Mouse (Mus musculus): ENCODE measurements around the gene Nans. TPM values are rescaled to one million over a fixed set of nuclear protein-coding genes. Genes with fewer than 3 reads are reported as not detected.

The Nans gene
- polyA plus RNA-seq, 1 experiment from 2014 or later = 64.7 TPM

GRCm38 (mm10) chr4:46521457-46521856 lies 32.4 kb downstream of the Nans start:
- Histone ChIP-seq H3K27me3 (0 out of 2 replicates have a peak, but pooled peaks cover 2% of the 10 kb centered on the region), H3K9me3 (no peaks in the 10 kb centered on the region), H3K9ac (no peak overlapping the region), H3K36me3 (no peaks in the 10 kb centered on the region), H3K4me3 (no peak overlapping the region), H3K4me1 (replicated peaks) (no peaks in the 10 kb centered on the region), H3K4me2 (no peak overlapping the region), H3K27ac (no peak overlapping the region)
- 86% methylated on average over 10 of the region's 10 CpGs for WGBS
- ATAC-seq (ENCODE audit: low FRiP score) = no peak

GRCm38 (mm10) chr4:46523324-46523723 lies 34.3 kb downstream of the Nans start:
- no peaks in the 10 kb centered on the region for H3K36me3 ChIP-seq
- 88% methylated on average over 4 of the region's 4 CpGs for WGBS
- ATAC-seq (ENCODE audit: low FRiP score) = no peak; the same call in 1 of the 2 replicates

GRCm38 (mm10) chr4:46526226-46526625 lies 37.2 kb downstream of the Nans start:
- Histone ChIP-seq H3K9me3 (no peaks in the 10 kb centered on the region), H3K27me3 (peaks cover 7% of the 10 kb centered on the region; the same call in 1 of the 2 replicates), H3K4me2 (no peak overlapping the region), H3K4me1 (replicated peaks) (peaks cover 3% of the 10 kb centered on the region; the same call in 1 of the 2 replicates), H3K9ac (no peak overlapping the region), H3K4me3 (no peak overlapping the region), H3K36me3 (no peaks in the 10 kb centered on the region), H3K27ac (no peak overlapping the region)
- no peak for ATAC-seq (ENCODE audit: low FRiP score)
- 95% methylated on average over 3 of the region's 3 CpGs for WGBS

More at GRCm38 (mm10) chr4:46523324-46523723, 34.3 kb downstream of the Nans start:
- Histone ChIP-seq H3K27me3 (peaks cover 4% of the 10 kb centered on the region; the same call in 1 of the 2 replicates), H3K4me1 (replicated peaks) (peaks cover 3% of the 10 kb centered on the region; the same call in 1 of the 2 replicates), H3K9ac (no peak overlapping the region), H3K4me2 (no peak overlapping the region), H3K27ac (no peak overlapping the region), H3K4me3 (no peak overlapping the region), H3K9me3 (no peaks in the 10 kb centered on the region)

GRCm38 (mm10) chr4:46526798-46527557 lies 37.9 kb downstream of the Nans start:
- no peak overlapping the region for H3K4me3 ChIP-seq
- ATAC-seq (ENCODE audit: low FRiP score) = no peak
- H3K4me1 ChIP-seq (replicated peaks) = peaks cover 3% of the 10 kb centered on the region; the same call in 1 of the 2 replicates
- H3K27ac ChIP-seq = no peak overlapping the region
- WGBS = 39% methylated on average over 17 of the region's 17 CpGs
- H3K36me3 ChIP-seq = no peaks in the 10 kb centered on the region
- peaks cover 7% of the 10 kb centered on the region; the same call in 1 of the 2 replicates for H3K27me3 ChIP-seq
- no peaks in the 10 kb centered on the region for H3K9me3 ChIP-seq
- H3K4me2 ChIP-seq = peak overlapping the region; percentile 46
- 0 out of 2 replicates have a peak overlapping the region, but pooled peaks have one; percentile 5 for H3K9ac ChIP-seq

GRCm38 (mm10) chr4:46527558-46527926 lies 38.5 kb downstream of the Nans start:
- Histone ChIP-seq H3K27ac (no peak overlapping the region), H3K36me3 (no peaks in the 10 kb centered on the region), H3K4me1 (replicated peaks) (peaks cover 3% of the 10 kb centered on the region; the same call in 1 of the 2 replicates), H3K4me3 (no peak overlapping the region), H3K27me3 (peaks cover 10% of the 10 kb centered on the region; the same call in 1 of the 2 replicates), H3K9me3 (no peaks in the 10 kb centered on the region), H3K9ac (0 out of 2 replicates have a peak overlapping the region, but pooled peaks have one; percentile 5), H3K4me2 (peak overlapping the region; percentile 46)
- no peak for ATAC-seq (ENCODE audit: low FRiP score)
- WGBS = 7% methylated on average over 7 of the region's 7 CpGs

- Histone ChIP-seq H3K36me3 (no peaks in the 10 kb centered on the region), H3K4me1 (replicated peaks) (peaks cover 12% of the 10 kb centered on the region), H3K9ac (no peak overlapping the region), H3K9me3 (no peaks in the 10 kb centered on the region), H3K27ac (no peak overlapping the region), H3K4me3 (no peak overlapping the region), H3K27me3 (peaks cover 31% of the 10 kb centered on the region), H3K4me2 (no peak overlapping the region)
- no peak for ATAC-seq (ENCODE audit: low FRiP score)
- 49% methylated on average over 7 of the region's 7 CpGs for WGBS
Measured at GRCm38 (mm10) chr4:46529722-46530121, 40.7 kb downstream of the Nans start.

- WGBS = 83% methylated on average over 2 of the region's 2 CpGs
Measured at GRCm38 (mm10) chr4:46532511-46532910, 43.5 kb downstream of the Nans start.

GRCm38 (mm10) chr4:46532926-46533325 lies 43.9 kb downstream of the Nans start:
- no peak overlapping the region for H3K4me2 ChIP-seq
- H3K9me3 ChIP-seq = no peaks in the 10 kb centered on the region
- H3K4me3 ChIP-seq = no peak overlapping the region
- no peak for ATAC-seq (ENCODE audit: low FRiP score)
- H3K27me3 ChIP-seq = peaks cover 62% of the 10 kb centered on the region
- H3K27ac ChIP-seq = no peak overlapping the region
- no peaks in the 10 kb centered on the region for H3K36me3 ChIP-seq
- peaks cover 24% of the 10 kb centered on the region for H3K4me1 ChIP-seq (replicated peaks)
- H3K9ac ChIP-seq = no peak overlapping the region
- 82% methylated on average over 7 of the region's 7 CpGs for WGBS

More at GRCm38 (mm10) chr4:46532511-46532910, 43.5 kb downstream of the Nans start:
- H3K4me3 ChIP-seq = no peak overlapping the region
- no peaks in the 10 kb centered on the region for H3K9me3 ChIP-seq
- no peak overlapping the region for H3K4me2 ChIP-seq
- H3K27me3 ChIP-seq = peaks cover 58% of the 10 kb centered on the region
- H3K4me1 ChIP-seq (replicated peaks) = peaks cover 25% of the 10 kb centered on the region
- no peak overlapping the region for H3K9ac ChIP-seq
- no peak overlapping the region for H3K27ac ChIP-seq
- ATAC-seq (ENCODE audit: low FRiP score) = no peak
- H3K36me3 ChIP-seq = no peaks in the 10 kb centered on the region

GRCm38 (mm10) chr4:46533934-46534720 lies 45.1 kb downstream of the Nans start:
- H3K27ac ChIP-seq = no peak overlapping the region
- H3K27me3 ChIP-seq = peaks cover 70% of the 10 kb centered on the region
- H3K9me3 ChIP-seq = no peaks in the 10 kb centered on the region
- peak overlapping the region; percentile 49; the same call in 1 of the 2 replicates for H3K9ac ChIP-seq
- peak overlapping the region; percentile 55 for H3K4me2 ChIP-seq
- 11% methylated on average over 29 of the region's 29 CpGs for WGBS
- ATAC-seq (ENCODE audit: low FRiP score) = peak; percentile 30
- no peaks in the 10 kb centered on the region for H3K36me3 ChIP-seq
- H3K4me1 ChIP-seq (replicated peaks) = peaks cover 24% of the 10 kb centered on the region
- H3K4me3 ChIP-seq = peak overlapping the region; percentile 31

GRCm38 (mm10) chr4:46535094-46535830 lies 46.2 kb downstream of the Nans start:
- H3K27ac ChIP-seq = no peak overlapping the region
- no peaks in the 10 kb centered on the region for H3K9me3 ChIP-seq
- WGBS = 7% methylated on average over 16 of the region's 16 CpGs
- peak overlapping the region; percentile 68 for H3K4me2 ChIP-seq
- 0 out of 2 replicates have a peak, but pooled peaks cover 2% of the 10 kb centered on the region for H3K36me3 ChIP-seq
- no peak for ATAC-seq (ENCODE audit: low FRiP score)
- H3K4me3 ChIP-seq = peak overlapping the region; percentile 46
- H3K4me1 ChIP-seq (replicated peaks) = peaks cover 24% of the 10 kb centered on the region
- H3K27me3 ChIP-seq = peaks cover 78% of the 10 kb centered on the region
- peak overlapping the region; percentile 71 for H3K9ac ChIP-seq

GRCm38 (mm10) chr4:46535840-46536361 lies 46.9 kb downstream of the Nans start, which contains the start of gene Trim14:
Gene Trim14 (minus strand): TSS chr4:46536141.
- Histone ChIP-seq H3K9me3 (no peaks in the 10 kb centered on the region), H3K4me2 (peak within 1 kb of the TSS; percentile 68), H3K27me3 (peaks cover 83% of the 10 kb centered on the region), H3K36me3 (peaks cover 8% of the 10 kb centered on the region; the same call in 1 of the 2 replicates), H3K4me3 (peak within 1 kb of the TSS; percentile 46), H3K4me1 (replicated peaks) (peaks cover 24% of the 10 kb centered on the region), H3K27ac (no peak within 1 kb of the TSS), H3K9ac (peak within 1 kb of the TSS; percentile 71)
- WGBS = under 1% methylated on average over 40 of the region's 46 CpGs
- peak; percentile 62; the same call in 1 of the 2 replicates for ATAC-seq (ENCODE audit: low FRiP score)

Data from hindbrain, embryonic 13.5 days (tissue).